Mouse (Mus musculus): ENCODE measurements at regions not wholly inside any gene's neighbourhood (a gene's known extent, or its start where the extent isn't known, plus 50 kb on each side); places are given as distances from the start of the nearest gene placed in this dataset.
"Not testable (repeated sequence)": the region's sequence is repeated elsewhere in the genome, so short reads cannot be mapped to it uniquely, and the experiment has no call there.

DNA sequence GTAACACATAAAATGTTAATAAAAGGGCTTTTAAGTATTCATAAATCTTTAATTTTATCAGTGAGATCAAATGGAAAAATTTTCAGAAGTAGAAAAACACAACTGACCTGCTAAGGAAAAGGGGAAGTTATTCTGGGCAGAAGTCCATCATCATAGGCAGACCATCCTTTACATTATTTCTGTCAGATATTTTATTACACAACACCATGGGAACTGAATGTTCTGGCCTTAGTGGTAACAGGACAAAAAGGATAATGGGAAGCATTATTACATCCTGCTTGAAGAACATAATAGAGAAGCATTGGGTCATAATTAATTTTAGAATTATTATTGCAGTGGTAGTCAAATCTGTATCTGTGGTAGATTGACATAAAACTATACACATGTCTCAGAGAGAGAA, 603.5 kb upstream of the Gje1 start:
- intact Hi-C loops (cut with DNase I) = no loop called here
- no peak for DNase-seq (ENCODE audit: extremely low spot score in 1 of 2, low spot score in 2 of 2)

DNA sequence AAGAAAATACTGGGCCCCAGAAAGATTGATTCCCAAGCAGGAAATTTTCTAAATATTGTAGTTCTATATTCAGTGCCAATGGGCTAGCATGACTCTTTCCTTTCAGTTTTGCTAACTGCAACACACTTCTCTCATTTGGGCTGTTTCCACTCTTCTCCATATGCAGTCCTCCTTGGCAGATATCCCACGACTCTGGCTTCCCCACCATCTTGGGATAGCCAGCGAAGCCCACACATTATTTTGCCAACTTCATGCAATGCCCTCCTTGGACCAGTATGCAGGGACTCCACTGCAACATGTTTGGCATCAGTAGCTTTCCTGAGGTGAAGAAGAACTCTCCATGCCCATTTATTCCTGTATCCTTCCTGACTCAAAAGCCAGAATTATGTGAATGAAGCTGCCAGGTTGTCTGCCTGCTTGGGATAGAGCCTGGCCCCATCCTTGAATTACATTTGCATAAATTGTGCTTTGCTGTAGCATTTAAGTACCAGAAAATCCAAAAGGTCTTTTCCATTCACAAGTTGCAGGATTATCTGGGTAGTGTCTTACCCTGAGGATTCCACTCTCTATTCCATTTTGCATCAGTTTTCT, 599.1 kb upstream of the Gje1 start:
- no peak for DNase-seq (ENCODE audit: extremely low spot score in 1 of 2, low spot score in 2 of 2)
- intact Hi-C loops (cut with DNase I) = no loop called here

DNA sequence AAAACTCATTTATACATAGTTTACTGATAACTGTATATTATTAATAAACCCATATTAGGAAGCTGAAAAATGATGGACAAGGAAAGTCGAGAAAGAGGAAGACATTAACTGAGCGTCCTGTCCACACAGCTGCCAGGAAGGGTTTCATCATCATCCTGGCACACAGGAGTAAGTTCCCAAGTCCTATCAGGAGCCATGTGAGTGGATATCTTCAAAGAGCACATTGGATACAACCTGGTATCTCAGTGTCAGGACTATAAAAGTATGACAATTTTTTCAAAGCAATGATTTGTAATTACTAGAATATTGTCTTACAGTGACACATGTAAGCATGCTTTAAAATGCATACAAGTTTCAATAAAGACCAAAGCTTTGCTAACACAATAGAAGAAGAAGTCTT, 592.6 kb upstream of the Gje1 start:
- intact Hi-C loops (cut with DNase I) = no loop called here
- DNase-seq (ENCODE audit: extremely low spot score in 1 of 2, low spot score in 2 of 2) = no peak

- intact Hi-C loops (cut with DNase I) = no loop called here
These were observed 587.9 kb upstream of the Gje1 start for GRCm38 (mm10) chr10:15305811-15306473.

GRCm38 (mm10) chr10:15300199-15301085, 582.4 kb upstream of the Gje1 start:
- intact Hi-C loops (cut with DNase I) = no loop called here
- peak; percentile 61 to 82 for DNase-seq (ENCODE audit: extremely low spot score in 1 of 2, low spot score in 2 of 2)

More at GRCm38 (mm10) chr10:15305811-15306473, 587.9 kb upstream of the Gje1 start:
- DNase-seq (ENCODE audit: extremely low spot score in 1 of 2, low spot score in 2 of 2) = no peak

DNA sequence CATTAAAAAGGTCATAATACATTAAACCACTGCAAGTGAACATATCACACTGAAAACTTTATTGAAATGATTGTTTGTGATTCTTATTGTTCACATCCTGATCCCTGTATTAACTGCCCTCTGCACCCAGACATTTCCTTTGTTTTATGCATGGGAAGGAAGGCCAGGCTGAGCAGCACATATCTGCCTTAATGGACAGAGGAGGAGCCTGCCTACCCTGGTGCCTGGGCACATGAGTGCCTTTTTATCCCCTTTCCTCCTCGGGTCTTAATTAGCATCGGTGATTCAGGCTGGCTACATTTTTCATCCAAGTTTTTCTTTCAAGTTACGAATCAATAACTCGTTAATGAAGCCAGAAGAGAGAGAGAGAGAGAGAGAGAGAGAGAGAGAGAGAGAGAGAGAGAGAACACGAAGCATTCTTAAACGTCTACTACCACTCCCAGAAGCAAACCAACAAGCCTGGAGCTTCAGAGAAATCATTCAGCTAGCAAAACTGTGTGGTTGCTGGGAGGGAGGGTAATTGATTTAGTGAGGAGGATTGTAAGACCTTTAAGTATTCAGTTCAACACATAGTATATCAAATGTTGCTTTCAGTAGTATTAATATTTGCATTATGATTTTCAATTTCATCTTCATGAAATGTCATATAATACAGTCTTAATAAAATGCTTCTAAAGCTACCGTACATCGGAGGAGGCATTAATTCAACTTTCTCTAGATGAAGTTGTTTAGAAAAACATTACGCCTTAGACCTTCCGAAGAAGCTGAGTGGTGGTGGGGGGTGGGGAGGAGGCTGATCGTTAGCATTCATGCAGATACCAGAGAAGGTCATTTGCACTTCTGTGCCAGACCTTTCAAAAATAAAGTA, 581.6 kb upstream of the Gje1 start:
- intact Hi-C loops (cut with DNase I) = no loop called here
- no peak for DNase-seq (ENCODE audit: extremely low spot score in 1 of 2, low spot score in 2 of 2)

GRCm38 (mm10) chr10:15297257-15297656, 579.2 kb upstream of the Gje1 start:
- no peak for DNase-seq (ENCODE audit: extremely low spot score in 1 of 2, low spot score in 2 of 2)
- intact Hi-C loops (cut with DNase I) = no loop called here

GRCm38 (mm10) chr10:15294125-15294524, 576.1 kb upstream of the Gje1 start:
- intact Hi-C loops (cut with DNase I) = no loop called here
- DNase-seq (ENCODE audit: extremely low spot score in 1 of 2, low spot score in 2 of 2) = no peak

GRCm38 (mm10) chr10:15263337-15263736, 545.3 kb upstream of the Gje1 start:
- DNase-seq (ENCODE audit: extremely low spot score in 1 of 2, low spot score in 2 of 2); intact Hi-C loops (cut with DNase I): not testable (repeated sequence)

GRCm38 (mm10) chr10:15262282-15262681, 544.3 kb upstream of the Gje1 start:
- DNase-seq (ENCODE audit: extremely low spot score in 1 of 2, low spot score in 2 of 2); intact Hi-C loops (cut with DNase I): not testable (repeated sequence)

GRCm38 (mm10) chr10:15249402-15250086, 531.5 kb upstream of the Gje1 start:
- DNase-seq (ENCODE audit: extremely low spot score in 1 of 2, low spot score in 2 of 2) = no peak
- intact Hi-C loops (cut with DNase I) = no loop called here

DNA sequence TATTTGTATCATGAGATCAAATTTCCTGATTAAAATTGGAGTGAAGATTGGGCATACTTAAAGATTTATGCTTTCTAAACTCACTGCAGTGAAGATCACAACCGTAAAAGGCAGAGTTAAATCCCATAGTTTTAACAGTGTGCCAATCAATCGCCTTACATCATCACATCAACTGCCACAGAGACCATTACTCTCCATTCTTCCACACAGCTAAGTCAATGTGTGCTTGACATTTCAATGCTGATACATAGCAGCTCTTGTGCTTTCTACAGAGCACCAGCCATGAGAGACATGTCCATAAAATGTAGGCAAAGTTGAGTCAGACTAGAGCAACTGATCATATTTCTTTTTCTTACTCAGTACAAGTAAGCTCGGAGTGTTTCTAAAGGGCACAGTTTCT, 530.9 kb upstream of the Gje1 start:
- no peak for DNase-seq (ENCODE audit: extremely low spot score in 1 of 2, low spot score in 2 of 2)
- intact Hi-C loops (cut with DNase I) = no loop called here

DNA sequence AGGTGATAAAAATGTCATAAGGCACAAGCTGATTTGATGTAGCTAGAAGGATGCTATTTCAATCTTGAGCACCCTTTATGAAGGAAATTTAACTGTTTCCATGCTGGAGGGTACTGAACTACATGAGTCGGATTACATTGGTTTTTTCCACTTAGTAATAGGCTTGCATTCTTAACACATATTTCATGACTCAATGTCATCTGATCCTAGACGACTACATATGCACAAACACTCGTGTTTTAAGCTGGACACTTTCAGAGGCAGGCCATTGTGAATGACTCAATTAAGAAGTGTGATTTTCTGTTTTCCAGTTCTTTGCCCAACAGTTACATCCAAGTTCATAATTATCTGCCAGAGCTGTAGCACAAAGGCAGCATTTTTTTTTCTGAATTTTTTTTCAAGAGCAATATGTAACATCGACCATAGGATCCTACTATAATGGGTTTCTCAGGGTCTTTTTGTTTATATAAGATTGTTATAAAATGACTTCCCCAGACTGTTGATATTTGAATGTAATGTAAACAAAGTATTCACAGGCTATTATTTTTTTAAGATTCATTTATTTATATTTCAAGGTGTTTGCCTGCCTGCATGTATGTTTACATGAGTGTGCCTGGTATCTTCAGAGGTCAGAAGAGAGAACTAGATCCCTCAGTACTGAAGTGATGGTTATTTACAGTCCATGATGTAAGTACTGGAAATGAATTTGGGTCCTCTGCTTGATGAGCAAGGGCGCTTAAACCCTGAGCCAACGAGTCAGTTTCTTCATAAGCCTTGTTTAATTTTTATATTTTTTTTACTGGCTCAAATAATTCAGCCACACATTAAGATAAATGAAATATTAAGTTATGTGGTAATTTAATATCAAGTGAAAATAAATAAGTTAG, 526.6 kb upstream of the Gje1 start:
- intact Hi-C loops (cut with DNase I) = no loop called here
- no peak for DNase-seq (ENCODE audit: extremely low spot score in 1 of 2, low spot score in 2 of 2)

- DNase-seq (ENCODE audit: extremely low spot score in 1 of 2, low spot score in 2 of 2) = no peak
- intact Hi-C loops (cut with DNase I) = no loop called here
These were observed 525.4 kb upstream of the Gje1 start for GRCm38 (mm10) chr10:15243460-15243859.

GRCm38 (mm10) chr10:15218883-15219282, 500.9 kb upstream of the Gje1 start:
- DNase-seq (ENCODE audit: extremely low spot score in 1 of 2, low spot score in 2 of 2) = no peak
- intact Hi-C loops (cut with DNase I) = loop anchor here (10.0 kb wide), 1 partner anchor 484 kb away; no protein-coding TSS in a partner anchor

- intact Hi-C loops (cut with DNase I) = no loop called here
- no peak for DNase-seq (ENCODE audit: extremely low spot score in 1 of 2, low spot score in 2 of 2)
These were observed 461.6 kb upstream of the Gje1 start for GRCm38 (mm10) chr10:15179585-15179984.

GRCm38 (mm10) chr10:15174421-15174820, 456.4 kb upstream of the Gje1 start:
- intact Hi-C loops (cut with DNase I) = no loop called here

More at GRCm38 (mm10) chr10:15174421-15174820, 456.4 kb upstream of the Gje1 start:
- no peak for DNase-seq (ENCODE audit: extremely low spot score in 1 of 2, low spot score in 2 of 2)
